Mouse (Mus musculus) hindbrain, embryonic 15.5 days (tissue): ENCODE measurements at regions not wholly inside any gene's neighbourhood (a gene's known extent, or its start where the extent isn't known, plus 50 kb on each side); places are given as distances from the start of the nearest gene placed in this dataset.

Experiments
- ATAC-seq: fragments of 200-750 bp; cut with Nextera tagmentation; 2 replicates; pipeline ENCODE4 v1.8.0; 2017; ENCODE audit warnings: low read depth, moderate number of reproducible peaks, moderate TSS enrichment; ENCODE audit not compliant: low FRiP score
- H3K27ac ChIP-seq: fragments of 300-500 bp; sonication (generic); replicated peaks from 2 replicates; pipeline ENCODE4 v1.5.1; 2015; ENCODE audit warnings: mild to moderate bottlenecking, inconsistent platforms
- H3K27me3 ChIP-seq: fragments of 300-500 bp; sonication (generic); 2 replicates; pipeline ENCODE4 v1.6.1; 2015; ENCODE audit warnings: control low read depth, inconsistent platforms
- H3K36me3 ChIP-seq: fragments of 300-500 bp; sonication (generic); 2 replicates; pipeline ENCODE4 v1.6.1; 2015; ENCODE audit warnings: control low read depth, inconsistent platforms
- H3K4me1 ChIP-seq: fragments of 300-500 bp; sonication (generic); replicated peaks from 2 replicates; pipeline ENCODE4 v1.6.1; 2015; ENCODE audit warnings: control low read depth, inconsistent platforms
- H3K4me2 ChIP-seq: fragments of 300-500 bp; sonication (generic); 2 replicates; pipeline ENCODE4 v1.6.1; 2015; ENCODE audit warnings: moderate library complexity, mild to moderate bottlenecking, inconsistent platforms
- H3K4me3 ChIP-seq: fragments of 300-500 bp; sonication (generic); 2 replicates; pipeline ENCODE4 v1.5.1; 2015; ENCODE audit warnings: mild to moderate bottlenecking, inconsistent platforms
- H3K9ac ChIP-seq: fragments of 300-500 bp; sonication (generic); 2 replicates; pipeline ENCODE4 v1.6.1; 2015; ENCODE audit warnings: inconsistent platforms
- H3K9me3 ChIP-seq: fragments of 300-500 bp; sonication (generic); 2 replicates; pipeline ENCODE4 v1.6.1; 2016; ENCODE audit warnings: control low read depth, inconsistent platforms
- WGBS: fragments of 180-500 bp; shearing (Covaris S2); methylation state at CpG from one replicate; pipeline ENCODE4 v1.1.7; 2015; 5-methylcytosine and 5-hydroxymethylcytosine counted together

GRCm38 (mm10) chr6:84408513-84408912 is 185.2 kb downstream of the Cyp26b1 start:
- no peak overlapping the region for H3K27ac ChIP-seq

GRCm38 (mm10) chr6:84407773-84408172 is 185.9 kb downstream of the Cyp26b1 start:
- Histone ChIP-seq H3K27me3 (no peaks in the 10 kb centered on the region), H3K36me3 (no peaks in the 10 kb centered on the region), H3K4me2 (no peak overlapping the region), H3K27ac (no peak overlapping the region), H3K9ac (no peak overlapping the region), H3K9me3 (no peaks in the 10 kb centered on the region), H3K4me3 (no peak overlapping the region), H3K4me1 (no peaks in the 10 kb centered on the region)
- WGBS, result 12% methylated on average over 6 of the region's 6 CpGs
- peak; percentile 56; the same call in 1 of the 2 replicates for ATAC-seq

More at GRCm38 (mm10) chr6:84408513-84408912, 185.2 kb downstream of the Cyp26b1 start:
- 77% methylated on average over 5 of the region's 5 CpGs for WGBS
- Histone ChIP-seq H3K4me3 (no peak overlapping the region), H3K27me3 (no peaks in the 10 kb centered on the region), H3K4me1 (no peaks in the 10 kb centered on the region), H3K36me3 (no peaks in the 10 kb centered on the region), H3K9ac (no peak overlapping the region), H3K9me3 (no peaks in the 10 kb centered on the region), H3K4me2 (no peak overlapping the region)
- no peak for ATAC-seq

GRCm38 (mm10) chr6:84404695-84405094 is 189.0 kb downstream of the Cyp26b1 start:
- 68% methylated on average over 4 of the region's 4 CpGs for WGBS
- Histone ChIP-seq H3K4me2 (no peak overlapping the region), H3K4me3 (no peak overlapping the region), H3K4me1 (no peaks in the 10 kb centered on the region), H3K27me3 (no peaks in the 10 kb centered on the region), H3K36me3 (no peaks in the 10 kb centered on the region), H3K9ac (no peak overlapping the region), H3K27ac (no peak overlapping the region), H3K9me3 (no peaks in the 10 kb centered on the region)
- no peak for ATAC-seq

- Histone ChIP-seq H3K4me1 (no peaks in the 10 kb centered on the region), H3K27ac (no peak overlapping the region), H3K9ac (no peak overlapping the region), H3K36me3 (no peaks in the 10 kb centered on the region), H3K4me2 (no peak overlapping the region), H3K4me3 (no peak overlapping the region), H3K9me3 (no peaks in the 10 kb centered on the region), H3K27me3 (no peaks in the 10 kb centered on the region)
- 83% methylated on average over 2 of the region's 2 CpGs for WGBS
- ATAC-seq, result no peak
Measured at GRCm38 (mm10) chr6:84402431-84402830, 191.3 kb downstream of the Cyp26b1 start.

GRCm38 (mm10) chr6:84394496-84395090 is 199.1 kb downstream of the Cyp26b1 start:
- no peaks in the 10 kb centered on the region for H3K4me1 ChIP-seq
- no peaks in the 10 kb centered on the region for H3K36me3 ChIP-seq
- no peaks in the 10 kb centered on the region for H3K27me3 ChIP-seq
- ATAC-seq, result no peak
- H3K9me3 ChIP-seq, result no peaks in the 10 kb centered on the region
- no peak overlapping the region for H3K4me3 ChIP-seq
- no peak overlapping the region for H3K27ac ChIP-seq
- H3K4me2 ChIP-seq, result no peak overlapping the region
- no peak overlapping the region for H3K9ac ChIP-seq
- 80% methylated on average over 6 of the region's 6 CpGs for WGBS

GRCm38 (mm10) chr6:84393519-84394231 is 200.0 kb downstream of the Cyp26b1 start:
- Histone ChIP-seq H3K4me1 (no peaks in the 10 kb centered on the region), H3K9me3 (no peaks in the 10 kb centered on the region), H3K36me3 (no peaks in the 10 kb centered on the region), H3K4me2 (no peak overlapping the region), H3K9ac (no peak overlapping the region), H3K27ac (no peak overlapping the region), H3K4me3 (no peak overlapping the region), H3K27me3 (no peaks in the 10 kb centered on the region)
- no peak for ATAC-seq
- WGBS, result 81% methylated on average over 9 of the region's 9 CpGs

GRCm38 (mm10) chr6:84392752-84393511 is 200.8 kb downstream of the Cyp26b1 start:
- H3K4me3 ChIP-seq, result no peak overlapping the region
- H3K27ac ChIP-seq, result no peak overlapping the region
- H3K4me2 ChIP-seq, result no peak overlapping the region
- H3K4me1 ChIP-seq, result no peaks in the 10 kb centered on the region
- 93% methylated on average over 14 of the region's 14 CpGs for WGBS
- no peaks in the 10 kb centered on the region for H3K36me3 ChIP-seq
- ATAC-seq, result no peak
- no peaks in the 10 kb centered on the region for H3K9me3 ChIP-seq
- H3K27me3 ChIP-seq, result no peaks in the 10 kb centered on the region
- H3K9ac ChIP-seq, result no peak overlapping the region

- no peaks in the 10 kb centered on the region for H3K4me1 ChIP-seq
- WGBS, result 98% methylated on average over 3 of the region's 3 CpGs
- no peaks in the 10 kb centered on the region for H3K27me3 ChIP-seq
- H3K4me3 ChIP-seq, result no peak overlapping the region
- no peaks in the 10 kb centered on the region for H3K9me3 ChIP-seq
- H3K4me2 ChIP-seq, result no peak overlapping the region
- ATAC-seq, result no peak
- H3K27ac ChIP-seq, result no peak overlapping the region
- H3K36me3 ChIP-seq, result no peaks in the 10 kb centered on the region
- H3K9ac ChIP-seq, result no peak overlapping the region
Measured at GRCm38 (mm10) chr6:84391016-84391415, 202.7 kb downstream of the Cyp26b1 start.

GRCm38 (mm10) chr6:84385696-84386095 is 208.0 kb downstream of the Cyp26b1 start:
- WGBS, result 56% methylated on average over 10 of the region's 10 CpGs
- no peak overlapping the region for H3K9ac ChIP-seq

GRCm38 (mm10) chr6:84383718-84384117 is 210.0 kb downstream of the Cyp26b1 start:
- H3K4me1 ChIP-seq, result no peaks in the 10 kb centered on the region
- H3K4me2 ChIP-seq, result no peak overlapping the region
- no peaks in the 10 kb centered on the region for H3K9me3 ChIP-seq
- H3K36me3 ChIP-seq, result no peaks in the 10 kb centered on the region
- no peak for ATAC-seq
- H3K9ac ChIP-seq, result no peak overlapping the region
- H3K27ac ChIP-seq, result no peak overlapping the region
- H3K4me3 ChIP-seq, result no peak overlapping the region
- WGBS, result 90% methylated on average over 3 of the region's 3 CpGs
- no peaks in the 10 kb centered on the region for H3K27me3 ChIP-seq

More at GRCm38 (mm10) chr6:84385696-84386095, 208.0 kb downstream of the Cyp26b1 start:
- no peak overlapping the region for H3K4me3 ChIP-seq
- no peaks in the 10 kb centered on the region for H3K36me3 ChIP-seq
- no peaks in the 10 kb centered on the region for H3K9me3 ChIP-seq
- H3K4me1 ChIP-seq, result no peaks in the 10 kb centered on the region
- no peak overlapping the region for H3K27ac ChIP-seq
- no peak overlapping the region for H3K4me2 ChIP-seq
- no peaks in the 10 kb centered on the region for H3K27me3 ChIP-seq
- no peak for ATAC-seq

- Histone ChIP-seq H3K27ac (no peak overlapping the region), H3K9me3 (no peaks in the 10 kb centered on the region), H3K4me1 (no peaks in the 10 kb centered on the region), H3K27me3 (no peaks in the 10 kb centered on the region), H3K4me3 (no peak overlapping the region), H3K4me2 (no peak overlapping the region), H3K9ac (no peak overlapping the region), H3K36me3 (no peaks in the 10 kb centered on the region)
- WGBS, result 73% methylated on average over 3 of the region's 3 CpGs
- ATAC-seq, result no peak
Measured at GRCm38 (mm10) chr6:84383141-84383540, 210.6 kb downstream of the Cyp26b1 start.

GRCm38 (mm10) chr6:84381571-84381970 is 212.1 kb downstream of the Cyp26b1 start:
- Histone ChIP-seq H3K9me3 (no peaks in the 10 kb centered on the region), H3K4me1 (no peaks in the 10 kb centered on the region), H3K9ac (no peak overlapping the region), H3K27ac (no peak overlapping the region), H3K4me2 (no peak overlapping the region), H3K36me3 (no peaks in the 10 kb centered on the region), H3K27me3 (no peaks in the 10 kb centered on the region), H3K4me3 (no peak overlapping the region)
- no peak for ATAC-seq
- 85% methylated on average over 10 of the region's 10 CpGs for WGBS
